Mouse (Mus musculus) v-Abl transformed pro-B cells (cell line): ENCODE data around the gene Adam8.

Source experiments
- in situ Hi-C, 2 experiments: fragments of 400-800 bp; cut with MboI; formaldehyde crosslinking; loops; one replicate each; pipeline ENCODE4 v1.15.1; 2025; ENCODE audit not compliant: unreplicated experiment in 2 of 2

Adam8 gene

DNA sequence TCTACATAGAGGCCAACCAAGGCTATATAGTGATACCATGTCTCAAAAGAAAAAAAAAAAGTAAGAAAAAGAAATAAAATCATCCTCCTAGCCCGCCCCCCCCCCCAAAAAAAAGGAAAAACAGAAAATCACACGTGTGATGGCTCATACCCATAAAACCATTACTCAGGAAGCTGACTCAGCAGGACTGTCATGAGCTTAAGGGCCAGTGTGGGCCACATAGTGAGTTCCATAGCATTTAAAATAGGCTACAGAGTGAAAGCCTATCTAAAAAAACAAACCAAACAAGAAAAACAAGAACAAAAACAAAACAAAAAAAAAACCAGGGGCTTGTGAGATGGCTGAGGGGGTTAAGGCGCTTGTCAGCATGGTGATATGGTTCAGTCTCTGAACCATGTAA is 11.6 kb downstream of the Adam8 start:
- in situ Hi-C loops: no loop called here

DNA sequence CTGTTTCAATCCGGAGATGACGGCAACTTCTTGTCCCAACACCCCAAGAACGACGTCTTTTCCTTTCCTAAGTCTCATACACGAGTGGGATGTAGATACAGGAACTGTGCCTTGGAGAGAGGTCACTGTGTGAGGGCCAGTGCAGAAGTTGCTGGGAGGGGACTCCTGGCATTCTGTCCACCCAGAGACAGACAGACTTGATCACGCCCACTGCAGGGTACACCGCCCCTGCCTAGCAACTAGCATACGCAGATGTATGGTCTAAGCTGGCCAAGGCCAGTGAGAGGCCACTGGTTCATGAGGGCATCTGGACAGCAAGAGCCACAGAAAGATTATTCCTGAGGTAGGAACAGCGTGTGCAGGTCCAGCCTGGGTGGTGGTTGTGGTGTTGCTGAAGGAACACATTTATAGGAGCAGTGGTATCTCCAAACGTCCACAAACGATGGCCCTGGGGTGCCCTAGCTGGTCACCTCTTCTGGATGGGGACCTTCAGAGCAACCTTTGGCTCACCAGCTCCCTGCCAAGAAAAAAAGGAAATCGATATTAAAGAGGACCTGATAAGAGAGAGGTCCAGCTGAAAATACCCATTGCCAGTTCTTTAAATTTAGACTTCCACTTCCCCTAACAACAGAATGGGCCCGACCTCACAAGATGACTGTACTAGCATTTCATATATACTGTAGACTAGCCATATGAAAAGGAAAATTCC is 13.2 kb downstream of the Adam8 start:
- in situ Hi-C loops: loop anchor here (5.0 to 10.0 kb wide), 2 partner anchors 88 to 176 kb away; partner anchors contain the start of gene Sprn (in 1 of the 2)

DNA sequence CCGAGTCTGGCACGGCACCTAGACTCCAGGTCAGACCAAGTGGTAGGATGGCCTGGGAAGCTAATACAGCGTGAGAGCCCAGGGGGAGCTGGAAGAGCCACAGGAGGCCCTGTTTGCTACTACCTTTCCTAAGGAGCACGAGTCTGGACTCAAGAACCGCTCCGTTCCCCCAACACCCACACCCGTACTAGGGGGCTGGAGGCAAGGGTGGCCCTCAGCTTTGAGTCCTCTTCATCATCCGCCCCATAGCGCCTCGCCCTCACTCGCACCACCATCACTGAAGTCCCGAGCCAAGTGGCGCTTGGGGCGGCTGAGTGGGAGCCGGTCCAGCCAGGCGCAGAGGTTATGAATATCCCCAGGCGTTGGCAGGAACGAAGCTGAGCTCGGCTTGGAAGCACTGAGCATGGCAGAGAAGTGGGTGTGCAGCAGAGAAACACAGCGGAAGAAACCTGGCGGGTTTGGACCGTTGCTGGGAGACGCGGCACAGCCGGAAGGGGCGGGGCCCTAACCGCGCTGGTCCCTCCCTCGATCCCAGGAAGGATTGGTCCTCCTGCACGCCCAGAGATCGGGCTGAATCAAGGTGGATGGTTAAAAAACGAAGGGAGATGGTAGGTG is 14.0 kb downstream of the Adam8 start, which contains the start of gene 6430531B16Rik:
6430531B16Rik (minus strand) TSS at position 478 of the 615 bp plus-strand sequence.
- in situ Hi-C loops: loop anchor here (5.0 to 10.0 kb wide), 2 partner anchors 89 to 176 kb away; partner anchors contain the start of gene Sprn (in 1 of the 2)

DNA sequence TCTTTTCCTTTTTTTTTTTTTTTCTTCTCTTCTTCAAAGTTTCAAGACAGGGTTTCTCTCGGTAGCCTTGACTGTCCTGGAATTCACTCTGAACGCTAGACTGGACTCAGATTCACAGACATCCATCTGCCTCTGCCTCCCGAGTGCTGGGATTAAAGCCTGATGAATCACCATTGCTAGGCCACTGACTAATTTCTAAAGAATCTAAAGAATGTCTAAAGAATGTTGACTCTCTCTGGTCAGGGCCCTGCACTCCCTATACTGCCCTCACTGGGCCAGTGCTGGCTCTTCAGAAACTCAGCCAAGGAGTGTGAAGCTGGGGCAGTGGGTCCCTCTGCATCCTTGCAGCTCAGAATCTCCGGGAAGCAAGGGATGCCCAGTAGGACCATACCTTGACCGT is 16.9 kb downstream of the Adam8 start:
- in situ Hi-C loops: loop anchor here (5.0 to 10.0 kb wide), 2 partner anchors 92 to 179 kb away; partner anchors contain the start of gene Sprn (in 1 of the 2)

DNA sequence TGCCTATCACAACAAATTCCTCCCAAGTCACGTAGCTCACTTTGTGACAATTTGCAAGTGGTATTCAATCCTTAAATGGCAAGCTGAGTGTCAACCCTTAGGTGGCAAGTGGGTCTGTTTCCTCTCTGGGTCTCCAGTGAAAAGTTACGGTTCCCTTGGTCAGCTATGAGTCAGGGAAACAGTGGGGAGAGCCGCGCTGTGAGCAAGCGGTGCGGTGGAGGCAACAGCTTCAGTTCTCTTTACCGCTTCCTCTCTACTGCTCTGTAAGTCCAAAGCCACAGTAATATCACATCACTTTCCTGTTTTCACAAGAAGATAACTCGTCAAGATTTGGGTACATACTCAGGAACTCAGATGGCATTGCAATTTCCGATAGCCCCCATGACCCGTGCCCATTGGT is 18.1 kb downstream of the Adam8 start:
- in situ Hi-C loops: loop anchor here in 1 of 2 experiments (5.0 to 25.0 kb wide), 3 partner anchors 83 to 813 kb away; partner anchors contain the start of genes Sprn and Syce1

DNA sequence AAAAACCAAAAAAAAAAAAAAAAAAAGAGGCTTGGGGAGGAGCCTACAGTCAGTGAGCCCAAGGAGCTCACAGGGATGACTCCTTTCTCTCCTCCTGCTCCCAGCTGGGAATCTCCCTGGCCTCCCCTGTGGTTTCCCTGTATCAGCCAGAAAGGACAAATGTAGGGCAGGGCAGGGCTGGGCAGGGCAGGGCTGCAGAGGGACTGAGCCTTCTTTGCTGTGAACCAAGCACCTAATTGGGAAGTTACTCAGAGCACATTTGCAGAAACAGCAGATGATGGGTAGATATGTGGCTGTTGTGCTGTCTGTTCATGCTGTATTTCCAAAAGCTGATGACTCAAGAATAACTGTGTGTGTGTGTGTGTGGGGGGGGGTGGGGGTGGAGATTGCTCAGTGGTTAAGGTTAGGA is 19.4 kb downstream of the Adam8 start:
- in situ Hi-C loops: loop anchor here in 1 of 2 experiments (5.0 to 25.0 kb wide), 3 partner anchors 84 to 814 kb away; partner anchors contain the start of genes Sprn and Syce1

DNA sequence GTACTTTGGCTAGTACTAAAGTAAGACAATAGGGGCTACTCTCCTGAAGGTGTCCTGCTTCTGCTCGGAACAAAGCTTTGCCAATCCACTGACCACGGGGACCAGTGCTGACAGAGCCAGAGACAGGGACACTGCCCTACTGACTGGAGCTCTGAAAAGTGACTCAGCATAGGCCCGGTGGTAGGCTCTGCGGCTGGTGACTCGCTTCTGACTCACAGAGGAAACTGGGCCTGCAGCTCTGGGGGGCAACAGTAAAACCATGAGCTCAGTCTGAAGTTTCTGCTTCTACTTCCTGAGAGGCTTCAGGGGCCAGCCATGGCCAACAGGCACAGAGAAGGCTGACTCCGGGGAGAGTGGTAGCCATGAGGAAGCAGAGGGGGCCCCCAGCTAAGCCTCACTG is 20.9 kb downstream of the Adam8 start:
- in situ Hi-C loops: loop anchor here in 1 of 2 experiments (5.0 to 25.0 kb wide), 3 partner anchors 86 to 816 kb away; partner anchors contain the start of genes Sprn and Syce1

DNA sequence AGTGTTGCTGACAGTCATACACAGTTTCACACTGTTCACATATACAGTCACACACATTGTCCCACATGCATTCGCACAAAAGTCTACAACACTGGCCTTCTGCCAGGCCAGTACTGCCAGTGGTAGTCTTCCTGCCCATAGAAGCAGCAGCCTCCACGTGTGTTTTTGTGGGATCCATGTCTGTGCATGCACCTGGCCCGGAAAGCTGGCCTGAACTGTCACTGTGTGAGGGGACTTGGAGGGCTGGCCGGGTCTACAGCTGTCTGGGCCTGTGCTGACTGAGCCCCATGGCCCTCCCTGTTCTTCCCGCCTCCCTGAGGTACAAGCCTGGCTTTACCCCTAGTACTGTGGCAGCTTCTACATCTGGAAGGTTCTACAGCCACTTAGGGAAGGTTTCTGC is 21.4 kb downstream of the Adam8 start:
- in situ Hi-C loops: loop anchor here in 1 of 2 experiments (5.0 to 25.0 kb wide), 3 partner anchors 86 to 816 kb away; partner anchors contain the start of genes Sprn and Syce1

DNA sequence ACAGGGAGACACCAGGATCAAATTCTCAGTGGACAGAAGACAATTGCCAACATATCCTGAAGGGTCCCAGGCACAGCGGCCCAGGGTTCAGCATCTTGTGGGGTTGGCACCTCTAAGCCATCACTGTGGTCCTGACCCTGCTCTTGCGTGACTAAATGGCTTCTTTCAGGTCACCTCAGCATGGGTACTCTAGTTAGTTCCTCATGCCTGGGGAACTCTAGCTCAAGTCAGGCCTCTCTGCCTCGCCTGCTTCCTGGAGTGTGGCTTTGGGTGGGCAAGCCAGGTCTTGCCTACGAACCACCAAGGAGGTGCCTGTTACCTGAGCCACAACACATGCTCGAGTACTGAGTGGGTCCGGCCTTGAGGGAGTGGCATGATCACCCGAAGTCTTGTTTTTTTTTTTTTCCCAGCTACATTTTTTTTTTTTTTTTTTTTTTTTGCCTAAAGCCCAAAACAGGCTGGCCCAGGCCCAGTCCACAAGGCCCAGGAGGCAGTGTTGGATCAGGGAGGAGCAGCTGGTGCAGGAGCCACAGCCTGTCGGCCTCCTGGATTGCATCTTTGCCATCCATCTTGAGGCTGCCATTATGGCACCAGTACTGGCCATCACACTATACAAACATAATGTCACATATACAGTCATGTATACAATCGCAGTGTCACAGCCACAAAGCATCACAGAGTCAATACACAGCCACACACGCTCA is 22.0 kb downstream of the Adam8 start:
- in situ Hi-C loops: loop anchor here in 1 of 2 experiments (5.0 to 25.0 kb wide), 3 partner anchors 87 to 817 kb away; partner anchors contain the start of genes Sprn and Syce1

DNA sequence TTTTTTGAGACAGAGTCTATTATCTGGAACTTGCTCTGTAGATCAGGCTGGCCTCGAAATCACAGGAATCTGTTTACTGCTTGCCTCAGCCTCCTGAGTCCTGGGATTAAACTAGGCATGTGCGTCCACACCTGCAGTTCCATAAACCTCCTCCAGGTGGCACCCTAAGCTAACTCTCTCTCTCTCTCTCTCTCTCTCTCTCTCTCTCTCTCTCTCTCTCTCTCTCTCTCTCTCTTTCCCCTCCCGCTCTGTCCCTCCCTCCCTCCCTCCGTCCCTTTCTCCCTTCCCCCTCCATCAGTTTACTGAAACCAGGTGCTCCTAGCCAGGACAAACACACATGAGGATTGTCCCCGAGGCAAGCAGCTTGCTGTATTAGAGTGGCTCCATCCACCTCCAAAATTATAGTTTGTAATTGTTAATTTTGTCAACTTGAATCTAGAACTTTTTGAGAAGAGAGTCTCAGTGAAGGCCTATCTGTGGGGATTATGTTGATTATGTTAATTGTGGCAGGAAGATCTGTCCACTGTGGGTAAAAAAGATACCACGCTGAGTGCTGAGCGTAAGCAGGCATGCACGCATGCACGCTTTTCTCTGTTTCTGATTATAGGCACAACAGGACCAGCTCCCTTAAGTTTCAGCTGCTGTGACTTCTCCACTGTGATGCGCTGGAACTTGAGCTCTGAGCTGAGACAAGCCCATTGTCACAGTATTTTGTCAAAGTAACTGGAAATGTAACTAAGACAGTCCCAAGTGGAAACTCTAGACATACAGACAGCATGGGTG is 22.8 kb downstream of the Adam8 start:
- in situ Hi-C loops: loop anchor here (5.0 to 25.0 kb wide), 5 partner anchors 88 to 935 kb away; partner anchors contain the start of genes Cox8b (in 1 of the 2), Sprn (in 1 of the 2) and Syce1 (in 1 of the 2)

DNA sequence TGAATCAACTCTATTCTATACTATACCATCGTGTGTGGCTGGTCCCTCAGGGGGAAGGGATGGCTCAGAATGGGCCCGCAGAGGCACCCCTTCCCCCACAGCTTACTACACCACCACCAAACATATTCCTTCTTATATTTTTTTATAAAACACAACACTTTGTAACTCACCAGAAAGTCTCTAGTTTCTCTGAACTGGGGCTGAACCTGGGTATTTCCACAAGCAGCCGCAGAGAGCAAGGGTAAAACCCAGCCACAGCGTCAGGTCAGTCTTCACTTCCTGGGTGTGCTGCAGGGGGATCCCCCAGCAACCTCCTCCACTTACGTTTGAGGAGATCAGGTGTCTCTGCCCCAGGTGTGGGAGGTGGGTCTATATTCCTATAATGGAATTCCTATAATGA is 23.9 kb downstream of the Adam8 start:
- in situ Hi-C loops: loop anchor here (5.0 to 25.0 kb wide), 3 partner anchors 174 to 936 kb away; partner anchors contain the start of genes Cox8b (in 1 of the 2) and Syce1 (in 1 of the 2)

DNA sequence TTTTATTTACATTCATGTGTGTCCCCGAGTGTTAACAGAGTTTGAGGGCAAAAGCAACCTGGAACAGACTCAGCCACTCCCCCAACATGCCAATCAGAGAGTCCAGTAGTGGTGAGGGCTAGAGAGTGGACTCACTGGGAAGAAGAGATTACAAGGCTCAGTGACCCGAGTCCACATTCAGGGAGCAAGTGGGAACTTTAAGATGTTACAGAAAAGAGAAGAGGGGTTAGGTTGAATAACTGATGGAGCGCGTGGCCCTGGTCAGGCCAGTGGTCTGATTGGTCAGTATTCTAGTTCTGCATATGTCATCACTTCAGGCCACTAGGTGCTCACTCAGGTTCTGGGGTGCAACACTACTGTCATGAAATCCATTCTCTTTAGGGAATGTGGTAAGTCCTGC is 25.2 kb downstream of the Adam8 start:
- in situ Hi-C loops: loop anchor here (5.0 to 25.0 kb wide), 3 partner anchors 175 to 938 kb away; partner anchors contain the start of genes Cox8b (in 1 of the 2) and Syce1 (in 1 of the 2)

DNA sequence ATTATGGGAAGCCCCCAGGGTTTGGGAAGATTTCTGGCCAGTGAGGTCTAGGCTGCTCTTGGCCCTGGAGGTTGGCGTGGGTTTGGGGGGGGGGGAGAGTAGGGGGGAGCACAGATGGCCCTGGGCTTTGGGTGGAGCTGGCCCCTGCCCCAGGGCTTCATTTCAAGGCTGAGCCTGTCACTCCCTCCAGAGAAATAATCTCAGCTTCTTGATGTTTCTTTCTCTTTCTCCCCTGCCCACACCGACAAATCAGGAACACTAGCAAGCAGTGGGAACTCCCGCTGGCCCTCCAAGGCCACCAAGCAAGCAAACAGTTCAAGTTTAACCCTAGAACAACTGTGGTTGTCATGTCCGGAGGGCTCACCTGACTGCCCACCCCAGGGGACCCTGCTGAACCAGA is 28.5 kb downstream of the Adam8 start:
- in situ Hi-C loops: loop anchor here (10.0 to 25.0 kb wide), 2 partner anchors 823 to 941 kb away; partner anchors contain the start of genes Cox8b (in 1 of the 2) and Syce1 (in 1 of the 2)

DNA sequence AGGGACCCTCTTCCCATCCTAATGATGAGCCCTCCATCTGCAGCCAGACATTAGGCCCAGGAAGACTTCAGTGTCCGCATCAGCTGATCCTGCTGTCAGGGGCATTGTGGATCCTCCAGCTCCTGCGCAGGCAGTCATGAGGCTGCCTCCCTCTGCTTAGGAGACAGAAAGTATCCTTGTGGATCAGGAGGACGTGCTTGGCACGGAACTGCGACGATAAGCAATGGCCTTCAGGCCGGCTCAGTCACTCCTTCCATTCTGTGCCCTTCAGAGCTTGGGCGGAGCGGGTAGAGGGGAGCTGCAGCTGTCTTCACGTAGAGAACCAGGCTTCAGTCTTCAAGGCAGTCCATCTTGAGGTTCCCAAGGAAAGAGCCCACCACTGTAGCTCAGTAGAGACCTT is 31.2 kb downstream of the Adam8 start:
- in situ Hi-C loops: loop anchor here (10.0 to 25.0 kb wide), 2 partner anchors 826 to 944 kb away; partner anchors contain the start of genes Cox8b (in 1 of the 2) and Syce1 (in 1 of the 2)

DNA sequence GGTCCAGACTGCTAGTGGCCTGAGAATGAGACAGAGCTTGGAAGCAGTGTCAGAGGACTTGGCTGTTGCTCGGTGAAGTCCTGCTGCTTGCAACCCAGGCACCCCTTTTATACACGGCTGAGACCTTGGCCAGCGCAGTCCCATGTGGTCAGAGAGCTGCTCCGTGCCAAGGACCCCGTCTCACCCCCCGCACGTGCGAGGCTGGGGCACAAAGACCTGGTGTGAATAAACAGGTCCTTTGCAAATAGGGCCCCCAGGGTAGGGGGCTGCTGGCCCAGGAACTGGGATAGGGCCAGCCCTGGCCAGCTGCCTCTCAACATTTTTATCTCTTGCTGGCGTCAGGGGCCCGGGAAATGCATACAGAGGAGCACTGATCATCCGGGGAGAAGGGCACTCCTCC is 34.4 kb downstream of the Adam8 start:
- in situ Hi-C loops: loop anchor here in 1 of 2 experiments (25.0 kb wide), 1 partner anchor 829 kb away; the partner anchor contains the start of gene Syce1

DNA sequence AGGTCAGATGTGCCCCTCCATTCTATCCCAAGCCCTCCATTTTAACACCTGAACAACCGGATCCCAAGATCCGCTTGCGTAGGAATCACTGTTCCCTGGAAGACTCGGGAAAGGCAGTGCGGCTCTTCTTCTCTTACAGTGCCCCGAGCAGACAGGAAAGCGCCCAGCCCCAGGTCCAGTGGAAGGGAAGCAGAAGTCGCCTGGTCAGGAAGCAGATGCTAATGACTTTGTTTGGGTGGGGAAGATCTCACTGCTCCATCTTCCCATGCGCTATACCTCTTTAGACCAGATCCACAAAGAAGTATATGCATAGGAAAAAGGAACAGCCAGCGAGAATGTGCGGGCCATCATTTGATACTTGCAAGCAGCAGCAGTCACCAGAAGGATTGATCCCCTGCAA is 34.9 kb downstream of the Adam8 start:
- in situ Hi-C loops: loop anchor here in 1 of 2 experiments (25.0 kb wide), 1 partner anchor 830 kb away; the partner anchor contains the start of gene Syce1

DNA sequence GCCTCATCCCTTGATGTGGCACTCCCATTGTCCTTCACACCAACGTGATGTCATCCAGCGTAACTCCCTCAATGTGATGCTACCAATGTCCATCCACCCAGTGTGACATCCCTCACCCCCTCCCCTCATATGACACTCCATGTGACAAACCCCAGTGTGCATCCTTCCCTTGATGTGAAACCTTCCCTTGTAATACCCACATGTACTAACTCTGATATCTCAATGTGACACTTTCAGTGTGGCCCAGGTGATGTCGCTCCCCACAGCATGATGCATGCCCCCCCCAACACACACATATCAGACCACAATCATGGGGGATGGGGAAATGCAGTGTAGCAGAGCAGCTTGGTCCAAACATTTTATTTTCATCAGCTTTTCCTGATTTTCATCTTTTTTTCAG is 35.7 kb downstream of the Adam8 start:
- in situ Hi-C loops: loop anchor here in 1 of 2 experiments (25.0 kb wide), 1 partner anchor 831 kb away; the partner anchor contains the start of gene Syce1

DNA sequence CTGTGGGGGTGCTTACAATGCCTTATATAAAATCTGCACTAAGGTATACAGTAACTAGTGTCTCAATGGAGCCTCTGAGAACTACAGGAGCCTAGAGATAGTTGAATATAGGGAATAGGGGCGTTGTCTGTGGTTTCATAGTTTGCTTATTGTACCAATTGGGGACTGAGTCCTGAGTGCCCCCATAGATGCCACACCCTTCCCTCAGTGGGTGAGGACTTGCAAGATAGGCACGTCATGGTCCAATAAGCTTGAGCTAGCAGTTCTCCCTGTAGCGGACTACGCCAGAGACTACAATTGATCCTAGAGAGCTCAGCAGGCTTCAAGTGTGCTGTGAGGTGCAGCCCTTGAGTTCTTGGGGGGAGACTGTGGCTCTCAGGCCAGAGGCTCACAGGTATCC is 36.9 kb downstream of the Adam8 start:
- in situ Hi-C loops: loop anchor here in 1 of 2 experiments (25.0 kb wide), 1 partner anchor 832 kb away; the partner anchor contains the start of gene Syce1
